Comparison of ENCODE assay signal across 8 mouse cellular contexts in the genomic region with DNA sequence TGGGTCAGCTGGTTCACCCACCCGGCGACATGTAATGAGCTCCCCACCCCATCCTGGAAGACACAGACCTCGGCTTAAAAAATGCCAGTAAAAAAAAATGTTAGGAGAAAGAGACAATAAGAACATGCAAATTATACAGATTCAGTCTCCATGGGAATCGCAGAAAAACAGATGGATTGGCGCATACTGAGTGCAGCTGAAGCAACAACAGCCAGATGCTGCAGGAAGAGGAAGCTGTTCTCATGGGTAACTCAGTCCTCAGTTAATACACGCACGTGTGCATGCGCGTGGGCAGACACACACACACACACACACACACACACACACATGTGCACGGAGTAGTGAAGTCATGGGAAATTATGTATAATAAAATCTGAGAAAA. TPM values are rescaled to one million over a fixed set of nuclear protein-coding genes. Genes with fewer than 3 reads are reported as not detected.
DNase-seq lines count a peak whose midpoint lies in the region; ATAC-seq and TF ChIP-seq lines count a peak whose summit lies in the region.

No protein-coding gene starts in this region.

- H3K9ac ChIP-seq in liver, embryonic 15.5 days, result no peak overlapping the region
- H3K9ac ChIP-seq in embryonic facial prominence, embryonic 12.5 days, result no peak overlapping the region
- peak overlapping the region; percentile 37 for H3K9ac ChIP-seq in heart, postnatal 0 days (replicated peaks; ENCODE audit: low read depth, low read length)
- H3K9ac ChIP-seq in midbrain, embryonic 12.5 days (replicated peaks), result no peak overlapping the region

- no peaks in the 10 kb centered on the region for H3K9me3 ChIP-seq in liver, embryonic 15.5 days (replicated peaks)
- H3K9me3 ChIP-seq in embryonic facial prominence, embryonic 12.5 days, result no peaks in the 10 kb centered on the region
- no peaks in the 10 kb centered on the region for H3K9me3 ChIP-seq in heart, postnatal 0 days (replicated peaks; ENCODE audit: control insufficient read depth, low read length)
- H3K9me3 ChIP-seq in midbrain, embryonic 12.5 days, result no peaks in the 10 kb centered on the region

- no peak overlapping the region for H3K4me2 ChIP-seq in liver, embryonic 15.5 days
- 0 out of 2 replicates have a peak overlapping the region, but pooled peaks have one; percentile 17 for H3K4me2 ChIP-seq in embryonic facial prominence, embryonic 12.5 days (replicated peaks)
- peak overlapping the region; percentile 38 for H3K4me2 ChIP-seq in heart, postnatal 0 days (ENCODE audit: low read depth, low read length)
- H3K4me2 ChIP-seq in midbrain, embryonic 12.5 days (replicated peaks), result no peak overlapping the region

- H3K27ac ChIP-seq in liver, embryonic 15.5 days (replicated peaks), result 0 out of 2 replicates have a peak overlapping the region, but pooled peaks have one; percentile 39
- H3K27ac ChIP-seq in embryonic facial prominence, embryonic 12.5 days, result peak overlapping the region; percentile 51; the same call in 1 of the 2 replicates
- H3K27ac ChIP-seq in heart, postnatal 0 days (ENCODE audit: low read depth), result peak overlapping the region; percentile 84
- H3K27ac ChIP-seq in midbrain, embryonic 12.5 days (replicated peaks), result 0 out of 2 replicates have a peak overlapping the region, but pooled peaks have one; percentile 15

- DNase-seq in liver, result no peak
- DNase-seq in heart, postnatal 0 days (ENCODE audit: low spot score), result peak; percentile 61
- DNase-seq in thymus, postnatal 10 days (ENCODE audit: low spot score in 2 of 2), result peak; percentile 22 to 27
- no peak for DNase-seq in urinary bladder, adult 2 months (ENCODE audit: low spot score)
- no peak for DNase-seq in kidney, adult 18-20 months

- H3K27me3 ChIP-seq in liver, embryonic 15.5 days, result no peaks in the 10 kb centered on the region
- H3K27me3 ChIP-seq in embryonic facial prominence, embryonic 12.5 days, result no peaks in the 10 kb centered on the region
- H3K27me3 ChIP-seq in heart, postnatal 0 days (ENCODE audit: control insufficient read depth, insufficient read depth, low read length), result no peaks in the 10 kb centered on the region
- no peaks in the 10 kb centered on the region for H3K27me3 ChIP-seq in midbrain, embryonic 12.5 days

- H3K4me3 ChIP-seq in liver, embryonic 15.5 days (replicated peaks), result no peak overlapping the region
- no peak overlapping the region for H3K4me3 ChIP-seq in embryonic facial prominence, embryonic 12.5 days
- H3K4me3 ChIP-seq in heart, postnatal 0 days (ENCODE audit: low read depth, low read length), result 0 out of 2 replicates have a peak overlapping the region, but pooled peaks have one; percentile 0
- no peak overlapping the region for H3K4me3 ChIP-seq in midbrain, embryonic 12.5 days

- peaks cover 25% of the 10 kb centered on the region for H3K4me1 ChIP-seq in liver, embryonic 15.5 days (replicated peaks)
- peaks cover 25% of the 10 kb centered on the region for H3K4me1 ChIP-seq in embryonic facial prominence, embryonic 12.5 days
- H3K4me1 ChIP-seq in heart, postnatal 0 days (ENCODE audit: control insufficient read depth, insufficient read depth), result peaks cover 45% of the 10 kb centered on the region
- peaks cover 17% of the 10 kb centered on the region for H3K4me1 ChIP-seq in midbrain, embryonic 12.5 days

- WGBS in liver, embryonic 15.5 days (ENCODE audit: insufficient replicate concordance), result 45% methylated on average over 10 of the region's 10 CpGs
- 54% methylated on average over 10 of the region's 10 CpGs for WGBS in embryonic facial prominence, embryonic 12.5 days
- 35% methylated on average over 10 of the region's 10 CpGs for WGBS in heart, postnatal 0 days
- WGBS in midbrain, embryonic 12.5 days, result 50% methylated on average over 10 of the region's 10 CpGs

- no peak for ATAC-seq in liver, embryonic 15.5 days (ENCODE audit: insufficient read depth)
- no peak for ATAC-seq in embryonic facial prominence, embryonic 12.5 days (ENCODE audit: insufficient number of reproducible peaks, insufficient read depth, low FRiP score, low TSS enrichment)
- ATAC-seq in heart, postnatal 0 days (ENCODE audit: insufficient read depth, low read depth), result peak; percentile 59; the same call in 1 of the 2 replicates
- no peak for ATAC-seq in midbrain, embryonic 12.5 days (ENCODE audit: low FRiP score, low read depth)

- 0 out of 2 replicates have a peak, but pooled peaks have one; percentile 32 for TF ChIP-seq EP300 in heart, postnatal 0 days (IDR thresholded peaks at IDR 0.05; ENCODE audit: low read depth)

- TF ChIP-seq CTCF in heart, postnatal 0 days (IDR thresholded peaks at IDR 0.05; ENCODE audit: low read depth), result no peak

- no peaks in the 10 kb centered on the region for H3K36me3 ChIP-seq in liver, embryonic 15.5 days (replicated peaks)
- no peaks in the 10 kb centered on the region for H3K36me3 ChIP-seq in embryonic facial prominence, embryonic 12.5 days
- no peaks in the 10 kb centered on the region for H3K36me3 ChIP-seq in heart, postnatal 0 days (replicated peaks; ENCODE audit: control insufficient read depth, insufficient read depth, low read length)
- H3K36me3 ChIP-seq in midbrain, embryonic 12.5 days, result no peaks in the 10 kb centered on the region

RNA-seq across cellular contexts. Expression of a gene that starts 23.7 kb away (rescaled TPM):
- polyA plus RNA-seq in liver, embryonic 15.5 days (2015; fragmentation: Nextera tagmentation; extraction: Ambion mirVana), result 7.1 and 8.9 TPM in 2 replicates
- 39.7 and 42.6 TPM in 2 replicates for polyA plus RNA-seq in embryonic facial prominence, embryonic 12.5 days (2016; fragmentation: Nextera tagmentation; extraction: Ambion mirVana)
- total RNA-seq in heart, postnatal 0 days (2014; rRNA removed; ENCODE audit: low replicate concordance), result 186 and 215 TPM in 2 replicates
- polyA plus RNA-seq in heart, postnatal 0 days (2015; fragmentation: Nextera tagmentation; extraction: Ambion mirVana), result 55.9 and 62.8 TPM in 2 replicates
- 25.0 and 26.9 TPM in 2 replicates for polyA plus RNA-seq in midbrain, embryonic 12.5 days (2016; fragmentation: Nextera tagmentation; extraction: Ambion mirVana)
- 191 and 224 TPM in 2 replicates for polyA plus RNA-seq in urinary bladder, adult 2 months (2012; rRNA removed)

Comparison
In these comparisons a context has a peak if more than half of its experiments do, and no peak if none do; other contexts are left out.
1. H3K27ac ChIP-seq: peak in every context shown above with its lines; median percentile 84 in heart, postnatal 0 days; 51 in embryonic facial prominence, embryonic 12.5 days; 39 in liver, embryonic 15.5 days; 15 in midbrain, embryonic 12.5 days.
2. H3K4me2 ChIP-seq: peak in embryonic facial prominence, embryonic 12.5 days (single experiment) and heart, postnatal 0 days (single experiment); none in liver, embryonic 15.5 days (single experiment) and midbrain, embryonic 12.5 days (single experiment).
3. DNase-seq: peak in heart, postnatal 0 days (single experiment) and thymus, postnatal 10 days (2 of 2); none in liver (single experiment), urinary bladder, adult 2 months (single experiment) and kidney, adult 18-20 months (single experiment).